Mouse (Mus musculus): ENCODE data around the gene Itsn1. TPM values are rescaled to one million over a fixed set of nuclear protein-coding genes. Genes with fewer than 3 reads are reported as not detected.
A peak's percentile ranks its signal among the peaks of the same experiment; 100 is the strongest.

The Itsn1 gene
- total and polyA plus RNA-seq, 2 experiments from 2014 or later: 33.6 to 69.5 TPM

- Histone ChIP-seq H3K36me3 (ENCODE audit: insufficient read depth, low read length) (no peaks in the 10 kb centered on the region), H3K4me3 (ENCODE audit: low read length) (no peak overlapping the region), H3K9ac (replicated peaks; ENCODE audit: low read length) (no peak overlapping the region), H3K27me3 (ENCODE audit: insufficient read depth, low read length) (no peaks in the 10 kb centered on the region), H3K27ac (peak overlapping the region; percentile 70), H3K9me3 (ENCODE audit: low read length) (no peaks in the 10 kb centered on the region), H3K4me1 (ENCODE audit: insufficient read depth, low read length) (peaks cover 18% of the 10 kb centered on the region), H3K4me2 (ENCODE audit: low read depth, low read length) (no peak overlapping the region)
- no peak for DNase-seq (ENCODE audit: low spot score)
- ATAC-seq: no peak
- TF ChIP-seq CTCF (IDR thresholded peaks at IDR 0.05; ENCODE audit: low read depth): no peak
- WGBS: 47% methylated on average over 6 of the region's 6 CpGs
Measured at GRCm38 (mm10) chr16:91771334-91771733, 42.3 kb downstream of the Itsn1 start.

GRCm38 (mm10) chr16:91772586-91772985, 43.5 kb downstream of the Itsn1 start:
- Histone ChIP-seq H3K27me3 (ENCODE audit: insufficient read depth, low read length) (no peaks in the 10 kb centered on the region), H3K4me3 (ENCODE audit: low read length) (no peak overlapping the region), H3K4me1 (ENCODE audit: insufficient read depth, low read length) (peaks cover 12% of the 10 kb centered on the region), H3K36me3 (ENCODE audit: insufficient read depth, low read length) (no peaks in the 10 kb centered on the region), H3K4me2 (ENCODE audit: low read depth, low read length) (no peak overlapping the region), H3K27ac (no peak overlapping the region), H3K9me3 (ENCODE audit: low read length) (no peaks in the 10 kb centered on the region), H3K9ac (replicated peaks; ENCODE audit: low read length) (no peak overlapping the region)
- 54% methylated on average over 7 of the region's 7 CpGs for WGBS
- DNase-seq (ENCODE audit: low spot score) (no peak), ATAC-seq (no peak)
- no peak for TF ChIP-seq CTCF (IDR thresholded peaks at IDR 0.05; ENCODE audit: low read depth)

DNA sequence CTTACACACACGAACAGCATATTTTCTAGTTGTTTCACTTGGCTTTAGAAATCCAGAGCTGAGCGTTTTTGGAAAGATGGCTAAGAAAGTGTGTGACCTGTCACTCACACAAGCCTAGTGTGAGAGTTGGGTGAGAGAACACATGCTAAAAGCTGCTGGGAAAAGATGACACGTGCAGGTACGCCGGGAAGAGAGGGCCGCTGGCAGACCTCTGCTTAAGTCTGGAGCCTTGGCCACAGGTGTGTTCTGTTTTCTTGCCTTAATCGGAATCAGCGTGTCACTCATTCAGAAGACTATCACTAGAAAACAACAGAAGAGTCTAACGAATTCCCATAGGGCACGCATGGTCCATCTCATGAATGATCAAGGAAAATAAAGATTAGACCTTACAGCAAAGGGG, 50.5 kb downstream of the Itsn1 start:
- Histone ChIP-seq H3K27ac (no peak overlapping the region), H3K36me3 (ENCODE audit: insufficient read depth, low read length) (peaks cover 7% of the 10 kb centered on the region; the same call in 1 of the 2 replicates), H3K4me3 (ENCODE audit: low read length) (no peak overlapping the region), H3K9me3 (ENCODE audit: low read length) (no peaks in the 10 kb centered on the region), H3K4me1 (ENCODE audit: insufficient read depth, low read length) (no peaks in the 10 kb centered on the region), H3K4me2 (ENCODE audit: low read depth, low read length) (no peak overlapping the region), H3K27me3 (ENCODE audit: insufficient read depth, low read length) (no peaks in the 10 kb centered on the region), H3K9ac (replicated peaks; ENCODE audit: low read length) (no peak overlapping the region)
- no peak for TF ChIP-seq CTCF (IDR thresholded peaks at IDR 0.05; ENCODE audit: low read depth)
- 77% methylated on average over 10 of the region's 10 CpGs for WGBS
- no peak for ATAC-seq
- DNase-seq (ENCODE audit: low spot score): no peak

DNA sequence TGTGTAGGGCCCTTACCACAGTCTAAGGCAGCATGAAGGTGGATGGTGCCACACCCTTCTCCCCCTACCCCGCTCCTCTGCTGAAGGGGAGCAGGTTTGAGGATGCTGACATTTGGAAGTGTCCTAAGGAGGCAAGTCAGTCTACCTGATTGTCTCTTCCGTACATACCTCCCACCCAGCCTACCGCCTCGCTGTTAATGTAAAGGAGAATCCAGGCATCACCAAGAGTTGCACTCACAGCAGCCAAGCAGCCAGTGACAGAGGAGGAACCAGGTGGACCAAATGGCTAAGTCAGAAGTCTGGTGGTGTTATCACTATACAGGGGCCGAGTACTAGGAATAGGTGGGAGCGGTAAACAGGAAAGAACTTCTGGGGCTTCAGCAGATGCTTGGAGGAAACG, 51.1 kb downstream of the Itsn1 start:
- TF ChIP-seq CTCF (IDR thresholded peaks at IDR 0.05; ENCODE audit: low read depth): no peak
- 92% methylated on average over 7 of the region's 7 CpGs for WGBS
- DNase-seq (ENCODE audit: low spot score): no peak
- Histone ChIP-seq H3K9ac (replicated peaks; ENCODE audit: low read length) (no peak overlapping the region), H3K4me3 (ENCODE audit: low read length) (no peak overlapping the region), H3K27me3 (ENCODE audit: insufficient read depth, low read length) (no peaks in the 10 kb centered on the region), H3K27ac (no peak overlapping the region), H3K9me3 (ENCODE audit: low read length) (no peaks in the 10 kb centered on the region), H3K4me2 (ENCODE audit: low read depth, low read length) (no peak overlapping the region), H3K36me3 (ENCODE audit: insufficient read depth, low read length) (peaks cover 9% of the 10 kb centered on the region; the same call in 1 of the 2 replicates), H3K4me1 (ENCODE audit: insufficient read depth, low read length) (no peaks in the 10 kb centered on the region)
- no peak for ATAC-seq

GRCm38 (mm10) chr16:91780826-91781225, 51.7 kb downstream of the Itsn1 start:
- ATAC-seq: no peak
- Histone ChIP-seq H3K9me3 (ENCODE audit: low read length) (no peaks in the 10 kb centered on the region), H3K27ac (no peak overlapping the region), H3K36me3 (ENCODE audit: insufficient read depth, low read length) (peaks cover 9% of the 10 kb centered on the region; the same call in 1 of the 2 replicates), H3K4me3 (ENCODE audit: low read length) (no peak overlapping the region), H3K9ac (replicated peaks; ENCODE audit: low read length) (no peak overlapping the region), H3K4me1 (ENCODE audit: insufficient read depth, low read length) (no peaks in the 10 kb centered on the region), H3K4me2 (ENCODE audit: low read depth, low read length) (no peak overlapping the region), H3K27me3 (ENCODE audit: insufficient read depth, low read length) (no peaks in the 10 kb centered on the region)
- 90% methylated on average over 3 of the region's 3 CpGs for WGBS
- no peak for TF ChIP-seq CTCF (IDR thresholded peaks at IDR 0.05; ENCODE audit: low read depth)
- DNase-seq (ENCODE audit: low spot score): no peak

DNA sequence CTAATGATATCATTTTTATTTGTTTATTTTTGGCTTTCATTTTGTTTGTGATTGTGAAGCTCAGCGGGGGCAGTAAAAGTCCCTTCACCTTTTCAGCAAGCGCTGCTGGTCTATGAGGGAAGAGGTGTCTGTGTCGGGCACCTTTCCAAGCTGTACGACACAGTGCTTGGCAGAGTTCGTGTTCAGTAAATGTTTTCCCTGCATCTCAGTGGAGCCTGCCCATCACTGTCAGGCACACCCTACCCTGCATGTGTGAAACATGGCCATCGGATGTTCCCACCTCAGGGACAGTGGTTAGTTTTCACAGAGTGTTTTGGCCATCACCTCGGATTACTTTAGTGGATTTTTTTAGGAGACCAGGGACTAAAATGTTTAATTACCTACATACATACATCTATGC, 54.1 kb downstream of the Itsn1 start:
- TF ChIP-seq CTCF (IDR thresholded peaks at IDR 0.05; ENCODE audit: low read depth): no peak
- ATAC-seq (no peak), DNase-seq (ENCODE audit: low spot score) (no peak)
- Histone ChIP-seq H3K27ac (no peak overlapping the region), H3K4me3 (ENCODE audit: low read length) (no peak overlapping the region), H3K4me1 (ENCODE audit: insufficient read depth, low read length) (no peaks in the 10 kb centered on the region), H3K9ac (replicated peaks; ENCODE audit: low read length) (no peak overlapping the region), H3K27me3 (ENCODE audit: insufficient read depth, low read length) (no peaks in the 10 kb centered on the region), H3K36me3 (ENCODE audit: insufficient read depth, low read length) (peaks cover 9% of the 10 kb centered on the region; the same call in 1 of the 2 replicates), H3K4me2 (ENCODE audit: low read depth, low read length) (no peak overlapping the region), H3K9me3 (ENCODE audit: low read length) (no peaks in the 10 kb centered on the region)
- WGBS: 73% methylated on average over 7 of the region's 7 CpGs

GRCm38 (mm10) chr16:91784298-91784697, 55.2 kb downstream of the Itsn1 start:
- H3K4me3 ChIP-seq (ENCODE audit: low read length): no peak overlapping the region
- H3K4me2 ChIP-seq (ENCODE audit: low read depth, low read length): no peak overlapping the region
- TF ChIP-seq CTCF (IDR thresholded peaks at IDR 0.05; ENCODE audit: low read depth): no peak
- no peaks in the 10 kb centered on the region for H3K27me3 ChIP-seq (ENCODE audit: insufficient read depth, low read length)
- WGBS: 80% methylated on average over 6 of the region's 6 CpGs
- DNase-seq (ENCODE audit: low spot score) (no peak), ATAC-seq (no peak)
- H3K9me3 ChIP-seq (ENCODE audit: low read length): no peaks in the 10 kb centered on the region
- no peak overlapping the region for H3K9ac ChIP-seq (replicated peaks; ENCODE audit: low read length)
- H3K4me1 ChIP-seq (ENCODE audit: insufficient read depth, low read length): no peaks in the 10 kb centered on the region
- H3K36me3 ChIP-seq (ENCODE audit: insufficient read depth, low read length): peaks cover 9% of the 10 kb centered on the region; the same call in 1 of the 2 replicates
- H3K27ac ChIP-seq: no peak overlapping the region
